Mouse (Mus musculus) T-helper 2 cell (primary cell): Measurements from ENCODE around the gene Pgam1.
"Not testable (repeated sequence)": the region's sequence is repeated elsewhere in the genome, so short reads cannot be mapped to it uniquely, and the experiment has no call there.

Source experiments
- in situ Hi-C: fragments of 300-600 bp; cut with MboI, MseI; formaldehyde crosslinking; loops from one replicate; pipeline ENCODE4 v1.15.1; 2025; ENCODE audit warnings: high pct_unique_total_duplicates

The Pgam1 gene

GRCm38 (mm10) chr19:41910396-41910795 lies 1.3 kb upstream of the Pgam1 start:
- in situ Hi-C loops, result no loop called here

DNA sequence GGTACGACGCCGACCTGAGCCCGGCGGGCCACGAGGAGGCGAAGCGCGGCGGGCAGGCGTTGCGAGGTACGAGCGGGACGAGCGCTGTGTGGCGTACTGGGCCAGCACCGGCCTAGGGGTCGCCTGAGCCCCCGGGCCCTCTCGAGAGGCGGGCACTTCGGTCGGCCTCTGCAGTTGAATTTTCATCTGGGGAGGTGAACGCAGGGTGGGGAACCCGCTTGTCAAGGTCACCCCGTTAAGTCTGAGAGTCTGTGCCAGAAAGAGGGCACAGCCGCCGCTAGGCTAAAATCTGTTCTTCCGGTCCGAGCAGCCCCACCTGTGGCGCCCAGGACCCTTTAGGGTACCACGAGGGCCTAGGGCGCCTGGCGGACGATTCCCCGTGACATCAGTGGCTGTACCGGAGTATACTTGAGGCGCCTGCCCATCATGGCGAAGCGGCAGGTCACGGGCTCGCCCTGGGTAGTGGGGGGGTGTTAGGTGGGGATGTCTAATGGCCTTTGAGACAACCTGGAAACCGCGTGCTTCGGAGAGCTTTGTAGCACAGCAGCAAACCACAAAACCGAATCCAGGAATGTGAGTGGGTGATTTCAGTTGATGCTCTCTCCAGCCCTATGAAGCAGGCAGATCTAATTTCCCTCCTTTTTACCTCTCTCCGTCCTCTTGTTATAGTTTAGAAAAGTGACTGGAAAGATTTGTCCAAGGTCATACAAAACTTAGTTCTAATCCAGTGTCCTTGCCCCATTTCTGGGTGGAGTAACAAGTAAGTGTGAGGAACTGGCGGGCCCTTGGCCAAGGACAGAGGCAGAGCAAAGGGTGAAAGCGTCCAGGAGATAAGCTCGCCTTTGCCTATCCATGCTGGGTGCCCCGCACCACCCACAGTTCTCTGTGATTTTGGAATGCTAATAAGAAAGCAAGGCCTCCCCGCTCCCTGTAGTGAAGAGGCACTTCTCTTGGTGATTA lies 678 bp downstream of the Pgam1 start:
- in situ Hi-C loops, result no loop called here

DNA sequence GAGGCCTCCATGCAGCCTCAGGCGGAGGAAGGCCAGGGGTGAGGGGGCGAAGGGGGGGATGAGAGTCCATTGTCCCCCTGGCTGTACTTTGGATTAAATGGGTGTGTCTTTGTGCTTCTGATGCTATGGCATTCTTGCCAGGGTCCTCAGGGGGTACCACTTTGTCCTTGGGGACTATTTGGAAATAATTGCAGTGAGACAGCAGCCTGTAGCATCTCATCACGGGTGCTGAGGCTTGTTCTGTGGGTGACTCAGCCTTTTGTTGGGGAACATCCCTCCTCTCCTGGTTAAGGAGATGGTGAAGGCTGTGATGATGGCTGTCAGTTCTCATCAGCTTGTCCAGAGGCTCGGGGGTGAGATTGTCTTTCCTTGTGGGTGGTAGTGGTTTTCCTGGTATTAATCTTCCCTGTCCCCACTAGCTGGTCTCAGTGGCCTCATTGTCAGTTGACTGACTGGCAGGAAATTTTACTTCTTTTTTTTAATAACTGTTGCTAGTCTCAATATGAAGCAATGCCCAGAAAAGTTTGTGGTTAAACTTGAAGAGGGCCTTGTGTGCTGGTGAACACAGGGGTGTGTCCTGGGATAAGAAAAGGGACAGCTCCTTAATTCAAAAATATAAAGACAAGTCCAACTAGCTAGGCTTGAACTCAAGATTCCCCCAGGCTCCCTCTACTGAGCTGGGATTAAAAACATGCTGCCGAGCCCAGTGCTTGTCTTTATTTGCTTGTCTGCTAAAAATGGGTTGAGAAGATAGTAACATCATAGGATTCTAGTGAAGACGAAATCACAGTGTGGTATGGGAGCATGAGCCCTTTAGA lies 2.3 kb downstream of the Pgam1 start:
- in situ Hi-C loops, result no loop called here

GRCm38 (mm10) chr19:41914592-41914882 lies 2.8 kb downstream of the Pgam1 start:
- in situ Hi-C loops, result not testable (repeated sequence)

DNA sequence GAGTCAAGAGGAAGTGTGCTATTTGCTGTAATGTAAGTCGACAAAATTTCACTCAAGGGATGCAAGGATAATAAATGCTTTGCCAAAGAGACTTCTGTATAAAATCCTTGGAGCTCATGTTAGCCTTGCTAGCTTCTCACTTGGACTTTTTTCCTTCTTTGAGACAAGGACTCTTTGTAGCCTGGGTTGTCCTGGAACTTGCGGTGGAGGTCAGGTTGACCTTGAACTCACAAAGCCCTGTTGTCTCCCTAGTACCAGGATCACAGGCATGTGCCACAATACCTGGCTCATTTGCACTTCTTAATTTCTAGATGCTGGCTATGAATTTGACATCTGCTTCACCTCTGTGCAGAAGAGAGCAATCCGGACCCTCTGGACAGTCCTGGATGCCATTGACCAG lies 3.6 kb downstream of the Pgam1 start:
- in situ Hi-C loops, result no loop called here

DNA sequence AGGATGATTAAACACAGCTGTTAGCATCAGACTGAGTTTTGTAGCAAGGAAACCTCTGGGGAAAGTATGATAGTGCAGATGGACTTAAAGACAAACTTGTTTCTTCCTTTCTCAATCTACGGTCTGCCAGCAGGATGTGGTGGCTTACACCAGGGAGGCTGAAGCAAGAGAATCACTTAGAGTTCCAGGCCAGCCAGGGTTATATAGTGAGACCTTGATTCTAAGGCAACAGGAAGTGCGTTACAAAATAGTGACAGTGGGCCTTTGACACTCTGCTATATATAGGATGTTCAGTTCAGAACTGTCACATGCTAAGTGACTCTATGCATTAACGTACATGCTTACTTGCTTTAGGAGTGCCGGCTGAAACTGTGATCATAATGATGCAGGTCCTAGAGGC lies 5.1 kb downstream of the Pgam1 start:
- in situ Hi-C loops, result no loop called here

- in situ Hi-C loops, result no loop called here
Measured at GRCm38 (mm10) chr19:41919471-41919870, 7.7 kb downstream of the Pgam1 start.

- in situ Hi-C loops, result no loop called here
Measured at GRCm38 (mm10) chr19:41920412-41921067, 8.8 kb downstream of the Pgam1 start.

DNA sequence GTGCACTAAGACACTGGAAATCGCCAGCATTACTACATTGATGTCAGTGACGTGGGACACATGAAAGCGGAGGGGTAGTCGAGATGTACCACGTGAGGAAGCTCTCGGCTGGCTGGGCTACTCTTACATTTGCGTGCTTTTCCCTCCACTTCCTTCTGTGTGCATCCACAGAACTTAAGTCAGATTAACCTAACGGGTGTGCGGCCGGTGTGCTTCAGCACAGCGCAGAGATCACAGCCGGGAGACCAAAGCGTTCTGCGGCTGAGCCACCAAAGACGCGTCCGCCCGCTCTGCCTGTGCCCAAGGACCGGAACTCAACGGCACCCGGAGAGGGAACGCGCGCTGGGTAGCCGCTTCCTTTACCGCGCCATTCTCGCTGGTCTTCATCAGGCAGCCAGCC lies 21.0 kb downstream of the Pgam1 start:
- in situ Hi-C loops, result no loop called here

GRCm38 (mm10) chr19:41933179-41934086 lies 21.7 kb downstream of the Pgam1 start, which contains the start of the genes Exosc1 and Zdhhc16:
Exosc1 (minus strand) TSS chr19:41933423.
Zdhhc16 (plus strand) TSS chr19:41933480.
- in situ Hi-C loops, result no loop called here

DNA sequence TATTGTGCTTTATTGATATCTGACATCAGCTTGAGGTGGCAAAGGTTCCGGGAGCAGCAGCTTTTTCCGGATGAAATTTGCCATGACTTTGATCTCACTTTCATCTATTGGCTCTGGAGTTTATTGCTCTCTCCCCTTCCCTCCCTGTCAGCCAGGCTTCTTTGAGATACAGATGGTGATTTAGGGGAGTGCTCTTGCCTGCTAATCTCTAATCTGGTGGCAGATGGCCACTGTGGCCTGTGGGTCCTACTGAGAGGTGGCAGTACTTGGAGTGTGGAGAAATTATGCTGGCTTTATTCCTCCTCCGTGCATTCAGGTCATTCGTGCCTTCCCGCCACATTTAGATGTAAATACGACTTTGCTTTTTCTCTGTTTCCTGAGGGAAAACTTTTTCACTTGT lies 22.4 kb downstream of the Pgam1 start:
- in situ Hi-C loops, result no loop called here

DNA sequence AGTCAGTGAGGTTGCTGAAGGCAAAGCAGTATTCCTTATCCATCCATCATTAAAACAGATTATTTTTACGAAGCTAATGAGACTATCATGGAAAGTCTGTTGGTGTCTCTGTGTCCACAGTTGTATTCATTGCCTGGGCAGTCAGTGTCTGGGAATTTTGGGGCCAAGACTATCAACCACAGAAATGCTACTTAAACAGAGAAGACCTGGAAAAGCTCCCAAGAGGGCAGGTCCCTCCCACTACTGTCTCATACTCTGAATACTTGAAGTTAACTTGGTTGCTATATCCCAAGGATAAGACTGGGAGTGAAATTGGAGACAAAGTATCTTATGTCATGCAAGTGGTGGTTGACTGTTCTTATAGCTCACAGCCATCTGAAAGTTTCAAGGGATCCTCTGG lies 24.2 kb downstream of the Pgam1 start:
- in situ Hi-C loops, result loop anchor here (5.0 kb wide), 1 partner anchor 91 kb away; no protein-coding TSS in a partner anchor

DNA sequence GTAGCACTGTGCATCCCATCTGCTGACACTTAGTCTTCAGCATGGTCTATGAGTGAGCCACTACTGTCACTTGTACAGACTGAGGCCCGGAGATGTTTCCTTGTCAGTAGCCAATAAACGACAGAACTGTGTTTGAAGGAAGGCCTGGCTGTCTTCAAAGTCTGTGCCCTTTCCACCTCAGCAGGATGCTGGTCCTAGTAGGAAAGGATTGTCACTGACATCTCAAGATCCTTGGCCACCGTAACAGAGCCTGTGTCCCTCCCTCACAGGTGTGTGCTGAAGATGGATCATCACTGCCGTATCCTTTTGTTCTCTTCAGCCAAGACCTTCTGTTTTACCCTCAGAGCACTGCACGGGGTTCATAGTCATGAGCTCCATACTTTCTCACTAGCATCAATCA lies 26.8 kb downstream of the Pgam1 start:
- in situ Hi-C loops, result loop anchor here (5.0 kb wide), 1 partner anchor 89 kb away; no protein-coding TSS in a partner anchor

GRCm38 (mm10) chr19:41943841-41944240 lies 32.1 kb downstream of the Pgam1 start:
- in situ Hi-C loops, result no loop called here

DNA sequence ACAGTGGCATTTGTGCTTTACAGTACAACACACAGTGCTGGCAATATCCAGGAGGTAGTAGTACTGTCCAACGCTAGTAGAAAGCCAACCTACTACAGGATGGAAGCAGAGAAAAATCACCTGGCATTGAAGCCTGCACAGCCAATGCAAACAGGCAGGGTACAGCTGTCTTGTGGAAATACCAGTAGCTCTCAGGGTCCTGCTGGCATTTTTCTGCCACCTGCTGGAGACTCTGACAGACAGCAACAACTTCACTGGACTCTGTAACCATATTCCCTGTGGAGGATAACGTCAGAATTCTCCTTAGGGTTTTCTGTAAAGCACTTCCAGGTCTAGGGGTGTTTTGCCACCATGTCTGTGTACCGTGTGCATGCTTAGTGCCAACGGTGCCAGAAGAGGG lies 40.6 kb downstream of the Pgam1 start:
- in situ Hi-C loops, result no loop called here

- in situ Hi-C loops, result no loop called here
Measured at GRCm38 (mm10) chr19:41953574-41953973, 41.9 kb downstream of the Pgam1 start.
